Mouse (Mus musculus): Measurements from ENCODE around the gene Ndrg3.

Ndrg3 gene

GRCm38 (mm10) chr2:156991470-156992319 is at the start of gene Ndrg3:
Gene Ndrg3, minus strand, starts transcription at chr2:156992056.
- peak; percentile 98 for DNase-seq (ENCODE audit: low spot score)

DNA sequence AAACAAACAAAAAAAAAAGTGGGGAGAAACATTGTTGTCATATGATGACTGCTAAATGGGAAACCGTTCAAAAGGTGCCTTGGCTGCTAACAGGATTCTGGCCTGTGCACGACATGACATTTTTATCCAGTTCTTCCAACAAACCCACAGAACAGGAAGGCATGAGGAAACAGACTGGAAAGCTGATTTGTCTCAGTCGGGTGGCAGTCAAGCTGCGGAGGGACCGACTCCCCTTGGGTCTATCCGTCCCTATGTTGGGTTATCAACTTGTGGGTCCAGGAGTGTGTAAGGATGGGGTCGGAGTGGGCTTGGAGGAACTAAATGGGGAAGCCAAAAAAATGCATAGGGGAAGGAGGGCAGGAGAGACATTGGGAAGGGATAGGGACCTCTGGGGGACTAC is 49.6 kb upstream of the Ndrg3 start:
- DNase-seq (ENCODE audit: low spot score), result no peak

DNA sequence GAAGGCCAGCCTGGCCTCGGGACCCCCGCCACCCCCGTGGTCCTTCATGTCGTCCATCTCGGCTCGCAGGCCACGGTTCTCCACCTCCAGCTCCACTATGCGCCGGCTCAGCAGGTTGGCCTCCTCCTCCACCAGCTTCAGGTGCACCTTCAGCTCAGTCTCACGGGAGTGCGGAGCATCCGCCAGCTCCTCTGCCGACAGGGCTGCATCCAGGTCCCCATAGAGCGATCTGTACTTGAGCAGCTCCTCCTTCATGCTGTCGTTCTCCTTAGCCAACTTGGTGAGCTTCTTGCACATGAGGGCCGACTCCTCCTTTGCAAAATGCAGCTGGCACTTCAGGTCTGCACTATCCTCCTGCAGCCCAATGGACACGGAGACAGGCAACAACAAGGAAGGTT is 48.8 kb upstream of the Ndrg3 start:
- no peak for DNase-seq (ENCODE audit: low spot score)

- no peak for DNase-seq (ENCODE audit: low spot score)
Observed at GRCm38 (mm10) chr2:157039900-157040648, 48.2 kb upstream of the Ndrg3 start.

GRCm38 (mm10) chr2:157037303-157037702 is 45.4 kb upstream of the Ndrg3 start:
- DNase-seq (ENCODE audit: low spot score), result no peak

- DNase-seq (ENCODE audit: low spot score), result no peak
Observed at GRCm38 (mm10) chr2:157036400-157036799, 44.5 kb upstream of the Ndrg3 start.

GRCm38 (mm10) chr2:157035371-157035770 is 43.5 kb upstream of the Ndrg3 start:
- no peak for DNase-seq (ENCODE audit: low spot score)

DNA sequence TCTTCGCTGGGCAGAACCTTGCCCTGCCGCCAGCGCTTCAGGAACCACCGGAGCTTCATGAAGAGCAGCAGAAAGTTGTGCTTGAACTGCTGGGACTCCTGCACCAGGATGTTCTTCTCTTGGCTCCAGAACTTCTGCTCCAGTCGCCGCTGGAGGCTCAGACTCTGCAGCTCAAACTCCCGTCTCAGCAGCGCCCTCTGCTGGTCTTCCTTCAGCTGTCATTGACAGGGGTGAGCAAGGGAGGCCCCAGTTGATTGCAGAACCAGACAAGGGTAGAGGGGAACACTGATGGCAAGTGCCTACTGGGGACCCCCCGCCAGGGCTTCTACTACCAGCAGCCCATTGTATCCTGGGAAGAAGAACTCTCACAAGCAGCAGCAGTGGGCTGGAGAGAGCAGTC is 38.9 kb upstream of the Ndrg3 start:
- DNase-seq (ENCODE audit: low spot score), result peak; percentile 84

DNA sequence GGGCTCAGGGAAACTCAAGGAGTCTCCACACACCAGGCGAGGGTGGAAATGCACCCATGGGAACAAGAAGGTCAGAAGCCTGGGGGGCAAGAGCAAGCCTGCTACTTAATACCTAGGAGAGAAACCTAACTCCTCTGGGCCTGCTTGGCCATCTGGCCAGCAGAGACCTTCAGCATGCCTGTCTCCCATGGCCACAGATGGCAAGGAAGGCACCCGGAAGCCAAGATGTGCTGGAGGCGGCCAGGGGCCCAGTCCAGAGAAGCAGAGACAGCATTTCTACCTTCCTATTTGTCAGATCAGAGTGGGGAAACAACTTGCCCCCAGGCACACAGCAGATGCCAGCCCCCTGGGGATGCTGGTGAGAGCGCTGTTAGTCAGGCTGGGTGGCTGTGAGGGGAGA is 36.4 kb upstream of the Ndrg3 start:
- DNase-seq (ENCODE audit: low spot score), result no peak

DNA sequence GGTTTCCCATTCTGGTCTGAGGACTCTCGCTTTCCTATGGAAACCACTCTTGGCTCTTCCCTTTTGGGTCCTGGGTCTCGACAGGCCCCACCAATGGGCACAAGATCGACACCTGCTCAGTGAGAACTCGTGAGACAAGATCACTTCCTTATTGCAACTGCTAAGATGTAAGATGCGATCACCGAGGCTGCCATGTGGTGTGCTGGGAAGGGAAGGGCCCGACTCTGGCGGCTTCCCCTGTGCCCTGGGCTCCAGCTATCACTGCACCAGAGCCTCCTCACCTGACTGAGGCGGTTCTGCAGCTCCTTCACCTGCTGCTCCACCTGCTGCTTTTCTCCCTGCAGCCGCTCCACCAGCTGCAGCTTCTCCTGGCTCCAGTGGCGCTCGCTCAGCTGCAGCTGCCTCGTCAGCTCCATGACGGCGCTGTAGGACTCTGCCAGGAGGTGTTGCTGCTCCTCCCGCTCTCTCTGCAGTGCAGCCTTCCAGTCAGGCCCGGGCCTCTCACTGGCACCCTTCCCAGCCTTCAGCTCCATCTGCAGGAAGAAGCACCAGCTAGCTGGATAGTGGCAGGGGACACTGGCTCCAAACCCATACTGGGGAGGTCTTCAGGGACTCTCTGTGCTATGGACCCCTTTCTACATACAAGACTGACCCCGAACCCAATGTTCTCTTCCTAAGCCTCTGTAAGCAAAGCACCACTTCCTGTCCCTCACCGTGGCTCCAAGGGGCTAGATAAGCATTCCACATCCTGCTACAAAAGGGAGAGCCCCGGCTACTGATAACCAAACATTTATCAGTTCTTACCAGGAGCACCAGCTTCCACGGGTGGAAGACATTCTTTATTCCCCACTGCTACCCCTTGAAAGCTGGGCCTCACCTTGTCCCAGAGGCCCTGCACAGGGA is 35.5 kb upstream of the Ndrg3 start:
- DNase-seq (ENCODE audit: low spot score), result no peak

DNA sequence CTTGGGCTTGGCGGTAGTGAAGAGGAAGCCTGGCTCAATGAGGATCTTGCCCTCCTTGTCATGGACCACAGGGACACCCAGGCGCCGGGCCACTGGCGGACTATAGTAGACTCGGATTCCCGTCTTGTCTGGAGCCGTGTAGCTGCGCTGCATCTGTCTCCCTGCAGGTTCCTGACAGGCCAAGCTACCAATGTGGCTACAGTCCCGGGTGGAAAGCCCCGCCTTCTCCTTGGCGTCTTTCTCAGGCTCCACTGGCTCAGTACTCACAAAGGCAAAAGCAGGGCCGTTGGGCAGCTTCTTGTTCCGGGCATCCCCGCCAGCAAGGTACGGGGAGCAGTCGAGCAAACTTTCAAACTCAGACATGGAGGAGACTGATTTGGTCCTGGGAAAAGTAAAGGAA is 29.3 kb upstream of the Ndrg3 start:
- no peak for DNase-seq (ENCODE audit: low spot score)

GRCm38 (mm10) chr2:157019228-157019627 is 27.4 kb upstream of the Ndrg3 start:
- no peak for DNase-seq (ENCODE audit: low spot score)

DNA sequence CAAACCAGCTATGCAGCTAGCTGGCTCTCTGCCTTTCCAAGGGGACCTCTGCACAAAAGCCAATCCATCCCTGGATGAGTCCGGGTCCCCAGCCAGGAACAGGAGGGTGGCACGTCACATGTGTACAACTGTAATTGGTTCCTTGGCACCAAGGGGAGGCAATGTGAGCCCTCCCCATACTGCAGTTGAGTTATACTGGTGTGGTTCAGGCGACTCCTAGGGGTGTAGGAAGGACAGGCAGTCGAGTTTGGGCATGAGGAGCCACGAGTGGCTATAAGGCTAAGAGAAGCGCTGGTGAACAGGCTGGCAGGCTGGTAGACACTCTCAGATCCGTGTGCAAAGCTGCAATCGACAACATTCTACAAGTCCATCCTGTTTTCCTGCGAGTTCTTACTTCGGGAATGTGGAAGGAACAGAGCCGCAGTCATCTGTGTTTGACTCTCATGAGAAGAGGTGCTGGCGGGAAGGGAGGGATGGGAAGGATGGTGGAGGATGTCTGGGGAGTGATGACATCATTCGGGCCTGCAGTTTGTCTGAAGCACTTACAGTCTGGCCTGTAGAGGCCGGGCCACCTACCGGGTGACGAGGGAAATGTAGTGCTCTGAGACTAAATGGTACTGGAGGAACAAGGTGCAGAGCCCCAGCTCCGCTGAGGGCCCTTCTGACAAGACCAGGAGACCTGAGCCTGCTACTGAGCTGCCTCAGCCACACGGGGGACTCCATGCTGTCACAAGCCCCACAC is 24.8 kb upstream of the Ndrg3 start:
- DNase-seq (ENCODE audit: low spot score), result no peak

DNA sequence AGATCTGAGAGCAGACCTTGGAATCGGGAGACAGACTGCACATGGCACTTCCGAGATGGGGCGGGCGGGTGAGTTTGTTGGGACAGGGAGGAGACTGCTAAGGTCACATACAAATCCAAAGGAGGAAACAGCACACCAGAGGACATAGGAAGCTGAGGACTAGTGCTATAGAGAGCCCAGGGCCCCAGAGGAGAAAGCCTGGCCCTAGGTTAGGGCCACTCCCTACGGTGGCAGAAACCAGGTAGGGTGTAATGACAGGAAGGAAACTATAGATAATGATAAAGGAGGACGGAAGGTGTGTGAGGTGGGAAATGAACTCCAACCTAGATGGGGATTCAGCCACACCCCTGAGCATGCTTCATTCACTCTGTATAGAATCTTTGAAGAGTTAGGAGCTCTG is 20.5 kb upstream of the Ndrg3 start:
- DNase-seq (ENCODE audit: low spot score), result no peak

- no peak for DNase-seq (ENCODE audit: low spot score)
Observed at GRCm38 (mm10) chr2:157010634-157011310, 18.9 kb upstream of the Ndrg3 start.

DNA sequence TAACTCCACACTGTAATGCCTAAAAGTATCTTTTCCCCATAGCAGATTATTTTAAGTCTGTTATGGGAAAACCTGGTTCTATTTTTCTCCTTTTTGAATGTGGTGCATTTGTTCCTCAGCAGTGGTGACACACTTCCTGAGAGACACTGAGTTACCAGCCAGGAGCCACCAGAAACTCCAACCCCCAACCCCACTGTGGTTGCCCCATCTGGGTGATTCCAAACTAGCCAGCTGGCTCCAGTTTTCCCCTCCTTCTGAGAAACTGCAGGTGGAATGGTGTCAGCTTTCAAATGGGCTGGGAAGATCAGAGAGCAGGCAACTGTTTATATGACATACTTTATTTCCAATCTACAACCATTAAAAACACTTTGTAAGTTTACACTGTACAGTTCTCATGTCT is 18.3 kb upstream of the Ndrg3 start:
- no peak for DNase-seq (ENCODE audit: low spot score)

GRCm38 (mm10) chr2:157008509-157008908 is 16.7 kb upstream of the Ndrg3 start:
- DNase-seq (ENCODE audit: low spot score), result no peak

DNA sequence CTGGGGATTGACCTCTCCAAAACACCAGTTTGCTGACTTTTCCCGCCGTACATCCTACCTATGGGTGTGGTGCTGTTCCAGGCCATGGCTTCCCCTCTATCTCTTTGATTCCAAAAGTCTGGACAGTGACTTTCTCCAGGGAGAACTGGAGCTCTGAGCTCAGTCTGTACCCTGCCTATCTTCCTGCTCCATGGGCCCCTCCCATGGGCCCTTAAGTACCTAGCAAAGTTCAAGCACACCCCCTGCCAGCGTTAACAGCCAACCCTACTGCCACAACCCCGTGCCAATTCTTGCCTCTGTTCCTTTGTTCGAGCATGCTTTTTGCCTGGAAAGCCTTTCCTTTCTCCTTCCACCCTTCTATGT is 15.4 kb upstream of the Ndrg3 start:
- DNase-seq (ENCODE audit: low spot score), result no peak

GRCm38 (mm10) chr2:157006511-157007233 is 14.8 kb upstream of the Ndrg3 start, which contains the start of gene Dsn1:
Gene Dsn1, minus strand, starts transcription at chr2:157007154.
- peak; percentile 90 for DNase-seq (ENCODE audit: low spot score)

- no peak for DNase-seq (ENCODE audit: low spot score)
Observed at GRCm38 (mm10) chr2:157002321-157002720, 10.5 kb upstream of the Ndrg3 start.

Measured in embryo, embryonic 10.5 days (tissue).